Mouse (Mus musculus): ENCODE measurements at regions not wholly inside any gene's neighbourhood (a gene's known extent, or its start where the extent isn't known, plus 50 kb on each side); places are given as distances from the start of the nearest gene placed in this dataset.

DNA sequence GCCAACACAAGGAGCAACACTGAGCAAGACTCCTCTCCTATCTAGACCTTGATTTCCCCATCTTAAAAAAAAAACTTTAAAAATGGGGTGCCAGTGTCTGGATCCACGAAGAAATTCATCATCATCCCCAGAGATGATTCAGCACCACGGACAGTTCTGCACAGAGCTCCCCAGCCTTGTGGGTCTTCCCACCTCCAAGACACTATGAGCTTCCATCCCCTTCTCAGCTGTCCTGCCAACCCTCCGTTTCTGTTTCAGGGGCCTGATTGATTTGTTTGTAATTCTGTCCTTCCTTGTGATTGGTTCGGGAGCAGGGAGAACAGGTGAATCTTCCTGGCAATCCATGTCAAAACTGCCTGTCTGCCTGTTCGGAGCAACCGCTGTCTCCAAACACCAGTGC lies 253.3 kb downstream of the Gm26897 start:
- Histone ChIP-seq H3K4me3 (no peak overlapping the region), H3K27me3 (ENCODE audit: low read depth, poor library complexity, severe bottlenecking) (peaks cover 6% of the 10 kb centered on the region; the same call in 1 of the 2 replicates), H3K27ac (no peak overlapping the region), H3K36me3 (no peaks in the 10 kb centered on the region), H3K4me1 (no peaks in the 10 kb centered on the region), H3K9me3 (replicated peaks) (no peaks in the 10 kb centered on the region)
- WGBS = 57% methylated on average over 6 of the region's 6 CpGs
- DNase-seq (ENCODE audit: low spot score) = peak; percentile 40

DNA sequence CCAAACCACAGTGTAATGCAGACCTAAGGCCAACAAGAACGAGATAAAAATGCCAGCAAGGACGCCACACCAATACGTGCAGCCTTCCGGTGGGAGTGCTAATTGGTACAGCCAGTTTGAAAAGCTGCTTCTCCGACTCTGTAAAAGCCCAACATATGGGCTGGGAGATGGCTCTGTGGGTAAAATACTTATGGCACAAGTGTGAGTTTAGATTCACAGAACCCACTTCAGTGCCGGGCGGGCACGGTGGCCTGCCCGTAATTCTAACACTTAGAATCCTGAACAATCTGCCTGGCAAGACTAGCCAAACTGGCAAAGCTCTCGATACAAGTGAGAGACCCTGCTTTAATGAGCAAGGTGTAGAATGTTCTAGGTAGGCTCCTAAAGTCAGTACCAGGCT lies 258.1 kb downstream of the Gm26897 start:
- no peak for DNase-seq (ENCODE audit: low spot score)
- 91% methylated on average over 10 of the region's 10 CpGs for whole genome bisulfite sequencing
- Histone ChIP-seq H3K4me3 (no peak overlapping the region), H3K27me3 (ENCODE audit: low read depth, poor library complexity, severe bottlenecking) (peaks cover 38% of the 10 kb centered on the region), H3K9me3 (replicated peaks) (no peaks in the 10 kb centered on the region), H3K4me1 (0 out of 2 replicates have a peak, but pooled peaks cover 3% of the 10 kb centered on the region), H3K27ac (no peak overlapping the region), H3K36me3 (no peaks in the 10 kb centered on the region)

DNA sequence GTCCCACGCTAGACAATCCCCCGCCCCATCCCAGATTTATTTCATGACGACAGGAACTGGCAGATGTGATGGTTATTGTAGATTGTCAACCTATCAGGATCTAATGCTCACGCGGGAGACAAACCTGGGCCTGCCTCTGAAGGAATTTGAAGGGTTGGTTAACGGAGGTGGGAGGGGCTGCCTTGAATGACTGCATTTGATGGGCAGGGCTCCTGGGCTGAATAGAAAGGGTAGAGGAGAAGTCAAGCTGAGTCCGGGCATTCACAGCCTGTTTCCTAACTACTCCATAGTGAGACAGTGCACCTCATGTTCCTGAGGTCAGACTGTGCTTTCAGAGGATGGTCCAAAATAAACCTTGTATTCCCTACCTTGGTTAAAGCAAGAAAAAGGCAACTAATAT lies 259.1 kb downstream of the Cryba4 start:
- Histone ChIP-seq H3K9me3 (replicated peaks) (no peaks in the 10 kb centered on the region), H3K27ac (no peak overlapping the region), H3K27me3 (ENCODE audit: low read depth, poor library complexity, severe bottlenecking) (peaks cover 52% of the 10 kb centered on the region), H3K4me1 (0 out of 2 replicates have a peak, but pooled peaks cover 6% of the 10 kb centered on the region), H3K36me3 (no peaks in the 10 kb centered on the region), H3K4me3 (no peak overlapping the region)
- no peak for DNase-seq (ENCODE audit: low spot score)
- WGBS = 69% methylated on average over 7 of the region's 7 CpGs

DNA sequence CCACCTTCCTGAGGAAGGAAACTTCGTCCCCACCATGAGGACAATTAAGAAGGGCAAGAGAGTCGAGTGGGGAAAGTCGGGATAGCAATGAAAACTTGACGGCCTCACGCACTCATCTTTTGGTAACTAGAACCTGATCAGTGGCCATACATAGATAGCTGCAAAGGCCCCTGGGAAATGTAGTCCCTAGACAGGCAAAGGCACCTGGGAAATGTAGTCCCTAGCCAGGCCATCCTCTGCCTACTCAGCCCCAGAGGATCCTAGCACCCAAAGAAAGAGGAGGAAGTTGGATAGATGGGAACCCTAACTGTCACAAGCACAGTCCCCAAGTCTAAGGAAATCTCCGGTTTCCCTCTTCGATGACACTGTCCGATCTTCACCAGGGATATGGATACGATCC lies 258.4 kb downstream of the Cryba4 start:
- 0 out of 2 replicates have a peak, but pooled peaks cover 6% of the 10 kb centered on the region for H3K4me1 ChIP-seq
- no peaks in the 10 kb centered on the region for H3K36me3 ChIP-seq
- DNase-seq (ENCODE audit: low spot score) = no peak
- H3K27me3 ChIP-seq (ENCODE audit: low read depth, poor library complexity, severe bottlenecking) = peaks cover 59% of the 10 kb centered on the region
- H3K9me3 ChIP-seq (replicated peaks) = no peaks in the 10 kb centered on the region
- H3K4me3 ChIP-seq = no peak overlapping the region
- 81% methylated on average over 9 of the region's 9 CpGs for WGBS
- H3K27ac ChIP-seq = no peak overlapping the region

DNA sequence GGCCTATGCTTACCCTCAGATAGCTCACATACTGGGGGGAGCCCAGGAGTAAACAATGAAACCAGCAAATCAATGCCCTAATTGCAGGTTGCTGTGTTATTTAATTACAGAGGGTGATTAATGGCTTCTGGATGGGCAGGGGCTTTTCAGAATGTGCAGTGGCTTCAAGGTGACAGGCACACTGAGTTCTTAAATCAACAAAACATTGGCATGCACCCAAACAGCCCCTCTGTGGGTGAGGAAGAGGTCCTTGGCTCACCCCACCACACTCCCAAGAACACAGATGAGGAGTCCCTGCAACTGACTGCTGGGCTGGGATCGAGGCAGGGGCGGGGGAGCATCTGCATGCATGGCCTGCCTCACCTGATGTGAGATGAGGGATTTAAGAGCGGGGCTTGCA lies 255.5 kb downstream of the Cryba4 start:
- 55% methylated on average over 3 of the region's 3 CpGs for WGBS
- Histone ChIP-seq H3K4me1 (peaks cover 32% of the 10 kb centered on the region), H3K27ac (no peak overlapping the region), H3K4me3 (no peak overlapping the region), H3K27me3 (ENCODE audit: low read depth, poor library complexity, severe bottlenecking) (peaks cover 80% of the 10 kb centered on the region), H3K9me3 (replicated peaks) (no peaks in the 10 kb centered on the region), H3K36me3 (no peaks in the 10 kb centered on the region)
- DNase-seq (ENCODE audit: low spot score) = no peak

DNA sequence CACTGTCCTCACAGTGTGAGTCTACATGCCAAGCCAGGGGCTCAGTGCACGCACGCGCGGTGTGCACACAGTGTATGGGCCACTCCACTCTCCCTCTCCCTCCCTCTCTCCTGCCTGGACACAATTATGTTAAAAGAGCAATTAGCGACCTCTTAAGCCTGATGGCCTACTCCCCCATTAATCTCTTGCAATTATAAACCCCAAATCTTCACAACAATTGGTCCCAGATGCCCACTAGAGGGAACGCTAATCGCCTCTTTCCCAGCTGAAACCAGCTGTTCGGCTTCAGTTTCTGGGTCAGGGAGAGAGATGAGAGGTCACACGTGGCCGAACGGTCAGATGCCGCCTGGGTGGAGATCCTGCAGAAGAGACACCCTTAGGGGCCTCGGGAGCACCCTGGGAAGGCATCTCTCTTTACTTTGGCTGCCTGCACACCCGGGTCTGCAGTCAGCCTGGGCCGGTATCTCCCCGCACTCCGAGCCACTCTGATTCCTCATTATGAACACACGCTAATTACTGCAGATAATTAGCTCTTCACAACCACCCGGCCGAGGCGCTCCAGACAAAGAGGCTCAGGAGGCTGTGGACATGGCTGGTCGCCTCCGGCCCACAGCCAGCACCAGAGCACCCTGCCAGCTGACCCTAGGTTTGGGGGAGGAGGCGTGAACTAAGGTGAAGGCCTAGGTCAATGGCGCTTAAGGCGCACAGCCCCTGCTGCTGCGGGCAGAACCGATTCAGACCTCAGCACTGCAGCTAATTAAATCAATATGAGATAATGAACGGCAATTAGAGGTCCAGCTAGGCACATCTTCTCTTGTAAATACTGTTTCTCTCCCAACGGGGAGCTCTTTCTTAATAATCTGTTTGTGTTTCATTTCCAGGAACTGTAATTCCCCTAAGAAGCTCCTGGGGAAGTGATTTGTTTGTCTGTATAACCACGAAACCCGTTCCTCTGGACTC lies 250.3 kb downstream of the Cryba4 start:
- peak; percentile 63 for DNase-seq (ENCODE audit: low spot score)
- 8% methylated on average over 32 of the region's 32 CpGs for WGBS
- Histone ChIP-seq H3K9me3 (replicated peaks) (no peaks in the 10 kb centered on the region), H3K4me3 (peak overlapping the region; percentile 11; the same call in 1 of the 2 replicates), H3K27ac (peak overlapping the region; percentile 32), H3K4me1 (peaks cover 44% of the 10 kb centered on the region), H3K27me3 (ENCODE audit: low read depth, poor library complexity, severe bottlenecking) (peaks cover 74% of the 10 kb centered on the region), H3K36me3 (no peaks in the 10 kb centered on the region)

DNA sequence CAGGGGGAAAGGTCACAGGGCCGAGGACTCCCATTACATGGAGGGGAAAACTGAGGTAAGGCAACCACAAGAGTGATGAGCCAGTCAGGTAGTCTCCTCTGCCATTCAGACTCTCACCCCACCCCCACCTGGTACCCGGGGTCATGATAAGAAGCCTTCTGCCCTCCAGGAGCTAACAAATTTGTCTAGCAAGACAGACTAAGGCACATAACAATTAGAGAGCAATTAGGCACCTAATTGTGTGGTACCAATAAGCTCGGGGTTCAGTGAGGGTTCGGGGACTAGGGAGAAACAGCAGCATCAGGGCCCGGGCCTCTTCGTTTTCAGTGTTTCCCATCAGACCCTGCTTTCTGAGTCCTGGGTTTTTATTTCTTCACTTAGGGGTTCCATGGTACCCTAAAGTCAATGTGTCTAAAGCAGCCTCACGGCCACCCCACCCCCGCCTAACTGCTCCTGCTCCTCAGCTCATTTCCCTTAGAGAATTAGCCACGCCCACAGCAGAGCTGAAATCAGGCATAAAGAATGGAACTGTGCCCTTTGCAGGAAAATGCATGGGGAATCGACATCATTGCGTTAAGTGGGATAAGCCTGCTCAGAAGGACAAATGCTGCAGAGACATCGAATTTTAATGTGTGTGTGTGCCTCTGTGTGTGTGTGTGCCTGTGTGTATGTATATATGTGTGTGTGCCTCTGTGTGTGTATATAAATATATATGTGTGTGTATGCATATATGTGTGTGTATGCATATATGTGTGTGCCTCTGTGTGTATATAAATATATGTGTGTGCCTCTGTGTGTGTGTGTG lies 249.3 kb downstream of the Cryba4 start:
- no peak for DNase-seq (ENCODE audit: low spot score)
- H3K4me1 ChIP-seq = peaks cover 44% of the 10 kb centered on the region
- WGBS = 52% methylated on average over 12 of the region's 12 CpGs
- no peak overlapping the region for H3K4me3 ChIP-seq
- no peak overlapping the region for H3K27ac ChIP-seq
- H3K27me3 ChIP-seq (ENCODE audit: low read depth, poor library complexity, severe bottlenecking) = peaks cover 70% of the 10 kb centered on the region
- H3K36me3 ChIP-seq = no peaks in the 10 kb centered on the region
- H3K9me3 ChIP-seq (replicated peaks) = no peaks in the 10 kb centered on the region

DNA sequence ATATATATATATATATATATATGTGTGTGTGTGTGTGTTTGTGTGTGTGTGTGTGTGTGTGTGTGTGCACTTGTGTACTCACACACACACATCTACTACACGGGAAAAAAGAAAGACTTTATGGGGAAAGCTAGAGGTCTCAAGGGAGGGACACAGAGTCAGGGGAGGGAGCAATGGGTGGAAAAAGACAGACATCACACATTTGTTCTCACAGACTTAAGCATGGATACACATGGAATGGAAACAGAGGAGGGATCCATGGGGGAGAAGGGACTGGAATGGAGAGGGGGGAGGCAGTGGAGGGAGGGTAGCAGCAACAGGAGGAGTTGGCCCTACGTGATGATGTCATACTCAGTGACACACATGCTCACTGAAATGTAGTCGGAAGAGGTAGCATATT lies 248.3 kb downstream of the Cryba4 start:
- H3K27me3 ChIP-seq (ENCODE audit: low read depth, poor library complexity, severe bottlenecking) = peaks cover 69% of the 10 kb centered on the region
- no peaks in the 10 kb centered on the region for H3K36me3 ChIP-seq
- no peak for DNase-seq (ENCODE audit: low spot score)
- 76% methylated on average over 3 of the region's 3 CpGs for WGBS
- H3K4me3 ChIP-seq = no peak overlapping the region
- H3K27ac ChIP-seq = no peak overlapping the region
- no peaks in the 10 kb centered on the region for H3K9me3 ChIP-seq (replicated peaks)
- peaks cover 44% of the 10 kb centered on the region for H3K4me1 ChIP-seq

DNA sequence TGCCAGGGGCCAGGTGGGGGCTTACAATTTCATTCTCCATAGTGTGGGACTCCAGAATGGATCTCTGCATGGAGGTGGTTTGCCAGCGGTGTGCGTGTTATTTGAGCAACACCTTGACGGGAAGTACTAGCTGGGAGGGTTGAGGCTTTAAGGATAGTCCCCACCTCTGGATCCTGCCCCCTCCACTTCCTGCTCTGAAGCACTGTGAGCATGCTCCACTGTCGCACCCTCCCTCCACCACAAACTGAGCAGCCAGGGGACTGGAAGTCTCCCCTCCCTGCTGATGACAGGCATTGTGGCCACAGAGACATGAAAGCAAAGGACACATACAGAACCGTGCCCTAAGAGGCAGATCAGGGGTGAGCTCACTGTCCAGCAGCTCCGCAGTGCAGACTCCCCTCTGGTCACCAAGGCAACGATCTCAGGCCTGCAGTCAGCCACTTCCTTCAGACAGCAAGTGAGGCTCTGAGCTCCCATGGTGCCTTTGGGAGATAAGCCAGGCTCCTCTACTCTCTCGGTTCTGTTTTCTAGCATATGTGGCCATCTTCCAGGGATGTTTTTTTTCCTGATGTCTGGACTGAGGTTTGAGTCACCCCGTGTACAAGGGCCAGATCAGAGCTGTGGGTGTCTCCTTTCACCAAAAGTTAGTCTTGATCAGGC lies 239.7 kb downstream of the Cryba4 start:
- no peak overlapping the region for H3K27ac ChIP-seq
- no peaks in the 10 kb centered on the region for H3K36me3 ChIP-seq
- peaks cover 16% of the 10 kb centered on the region for H3K4me1 ChIP-seq
- no peak for DNase-seq (ENCODE audit: low spot score)
- H3K9me3 ChIP-seq (replicated peaks) = no peaks in the 10 kb centered on the region
- 32% methylated on average over 9 of the region's 9 CpGs for WGBS
- no peak overlapping the region for H3K4me3 ChIP-seq
- H3K27me3 ChIP-seq (ENCODE audit: low read depth, poor library complexity, severe bottlenecking) = peaks cover 90% of the 10 kb centered on the region

DNA sequence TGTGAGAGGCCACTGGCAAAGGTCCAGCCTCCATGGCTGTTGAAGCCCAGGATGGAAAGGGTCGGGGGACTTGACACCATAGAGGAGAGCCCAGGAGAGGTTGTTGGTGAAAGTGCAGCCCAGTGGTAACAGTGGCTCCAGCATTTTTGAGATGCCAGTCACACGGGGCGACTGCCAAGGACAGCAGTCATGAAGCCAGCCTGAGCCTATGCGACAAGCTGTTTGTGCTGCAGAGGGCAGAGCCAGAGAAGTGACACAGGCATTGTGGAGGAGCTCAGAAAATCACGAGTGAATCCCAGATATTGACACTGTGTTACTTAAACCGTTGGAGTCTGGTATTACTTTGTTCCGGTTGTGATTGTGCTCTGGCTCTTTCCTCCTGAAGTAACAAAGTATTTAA lies 233.4 kb downstream of the Cryba4 start:
- peaks cover 10% of the 10 kb centered on the region for H3K4me1 ChIP-seq
- 78% methylated on average over 7 of the region's 7 CpGs for WGBS
- H3K27me3 ChIP-seq (ENCODE audit: low read depth, poor library complexity, severe bottlenecking) = peaks cover 57% of the 10 kb centered on the region
- no peaks in the 10 kb centered on the region for H3K36me3 ChIP-seq
- no peak for DNase-seq (ENCODE audit: low spot score)
- H3K27ac ChIP-seq = no peak overlapping the region
- H3K9me3 ChIP-seq (replicated peaks) = no peaks in the 10 kb centered on the region
- H3K4me3 ChIP-seq = no peak overlapping the region

DNA sequence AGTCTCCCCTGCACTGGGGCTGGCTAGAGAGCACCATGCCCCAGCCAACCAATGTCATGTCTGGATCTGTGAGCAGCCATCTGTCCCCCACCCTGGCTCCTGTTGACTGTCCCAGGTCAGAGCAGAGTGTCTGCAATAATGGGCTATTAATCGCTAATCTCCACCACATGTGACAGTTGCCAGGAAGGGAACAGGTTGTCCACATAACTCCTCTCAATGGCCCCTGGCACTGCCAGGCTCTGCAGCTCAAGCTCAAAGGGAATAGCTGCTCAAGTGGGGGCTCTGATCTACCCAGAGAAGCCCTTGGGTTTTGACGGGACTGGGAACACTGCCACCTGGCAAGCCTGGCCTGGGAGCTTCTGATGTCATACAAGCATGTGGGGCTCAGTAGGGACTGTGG lies 231.4 kb downstream of the Cryba4 start:
- DNase-seq (ENCODE audit: low spot score) = no peak
- no peaks in the 10 kb centered on the region for H3K36me3 ChIP-seq
- H3K4me1 ChIP-seq = peaks cover 6% of the 10 kb centered on the region; the same call in 1 of the 2 replicates
- H3K27ac ChIP-seq = no peak overlapping the region
- WGBS = 72% methylated on average over 2 of the region's 2 CpGs
- H3K4me3 ChIP-seq = no peak overlapping the region
- H3K9me3 ChIP-seq (replicated peaks) = no peaks in the 10 kb centered on the region
- H3K27me3 ChIP-seq (ENCODE audit: low read depth, poor library complexity, severe bottlenecking) = peaks cover 58% of the 10 kb centered on the region

DNA sequence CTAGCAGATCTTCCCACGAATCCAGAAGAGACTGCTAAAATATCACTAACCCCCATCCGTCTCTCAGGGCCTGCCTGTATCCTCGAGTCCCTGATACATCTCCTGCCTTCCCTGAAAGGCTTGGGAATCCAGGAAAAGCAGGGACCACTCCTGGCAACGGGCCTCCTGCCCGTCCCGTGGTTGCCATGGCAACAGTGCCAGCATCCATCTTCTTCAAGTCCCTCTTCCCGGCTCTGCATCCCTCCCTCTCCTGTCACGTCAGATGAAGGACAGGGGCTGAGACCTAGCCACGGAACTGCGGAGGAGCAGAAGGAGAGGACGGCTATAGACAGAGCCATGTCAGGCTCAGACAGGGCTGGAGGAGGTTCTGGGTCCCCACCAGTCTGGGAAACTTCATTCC lies 222.4 kb downstream of the Cryba4 start:
- no peak overlapping the region for H3K4me3 ChIP-seq
- H3K9me3 ChIP-seq (replicated peaks) = no peaks in the 10 kb centered on the region
- no peak for DNase-seq (ENCODE audit: low spot score)
- 58% methylated on average over 11 of the region's 11 CpGs for WGBS
- peaks cover 84% of the 10 kb centered on the region for H3K27me3 ChIP-seq (ENCODE audit: low read depth, poor library complexity, severe bottlenecking)
- H3K27ac ChIP-seq = no peak overlapping the region
- no peaks in the 10 kb centered on the region for H3K36me3 ChIP-seq
- peaks cover 21% of the 10 kb centered on the region for H3K4me1 ChIP-seq
